Mouse (Mus musculus): ENCODE measurements around the gene Cnga2.

Gene Cnga2

DNA sequence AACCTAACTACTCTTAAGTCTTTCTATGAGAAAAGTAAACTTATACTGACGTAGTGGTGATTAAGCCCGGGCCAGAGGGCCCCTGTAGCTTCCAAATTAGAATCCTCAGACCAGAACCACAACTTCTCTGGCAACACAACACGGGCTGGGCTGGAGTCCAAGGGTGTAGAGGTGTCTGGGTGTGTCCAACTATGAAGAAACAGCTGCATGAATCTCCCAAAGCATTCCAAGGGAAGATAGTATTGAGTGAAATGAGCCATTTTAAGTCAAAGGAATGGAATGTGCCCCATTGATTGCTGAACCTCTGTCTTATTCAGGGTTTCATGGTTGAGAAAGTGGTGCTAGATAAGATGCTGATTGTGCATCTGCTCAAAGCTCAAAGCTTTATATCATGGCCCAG lies 52.4 kb downstream of the Cnga2 start:
- in situ Hi-C loops (cut with MboI, MseI): no loop called here

DNA sequence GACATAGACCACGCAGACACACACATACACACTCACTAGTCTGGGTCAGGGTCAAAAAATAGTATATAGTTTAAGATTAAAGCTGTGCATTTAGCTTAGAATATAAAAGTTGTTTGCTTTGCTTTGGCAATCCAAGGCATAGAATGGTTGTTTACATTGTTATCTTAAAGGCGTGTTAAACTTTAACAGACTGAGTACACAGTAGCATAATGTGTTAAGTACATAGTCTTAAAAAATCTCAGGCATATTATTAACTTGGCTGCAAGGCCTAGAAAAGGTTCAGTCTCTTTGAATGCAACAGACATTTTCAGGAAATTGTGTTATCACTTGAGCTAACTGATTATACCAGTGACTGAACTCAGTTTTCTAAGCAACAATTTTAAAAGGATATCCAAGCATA lies 56.3 kb downstream of the Cnga2 start:
- in situ Hi-C loops (cut with MboI, MseI): no loop called here

All from T-helper 17 cell (primary cell).